Mouse (Mus musculus): ENCODE measurements around the gene Cipc. TPM values are rescaled to one million over a fixed set of nuclear protein-coding genes. Genes with fewer than 3 reads are reported as not detected.

The Cipc gene
- polyA plus RNA-seq, 1 experiment from 2014 or later, result 23.3 TPM

GRCm38 (mm10) chr12:87000840-87001176 lies 54.0 kb downstream of the Cipc start:
- Histone ChIP-seq H3K4me1 (no peaks in the 10 kb centered on the region), H3K4me3 (no peak overlapping the region), H3K27me3 (0 out of 2 replicates have a peak, but pooled peaks cover under 1% of the 10 kb centered on the region), H3K9me3 (no peaks in the 10 kb centered on the region), H3K9ac (no peak overlapping the region), H3K4me2 (no peak overlapping the region), H3K36me3 (no peaks in the 10 kb centered on the region), H3K27ac (no peak overlapping the region)
- no peak for ATAC-seq (ENCODE audit: insufficient number of reproducible peaks, low FRiP score, low TSS enrichment, low read depth)
- WGBS, result 50% methylated on average over 6 of the region's 6 CpGs

GRCm38 (mm10) chr12:87002209-87002608 lies 55.4 kb downstream of the Cipc start:
- H3K9ac ChIP-seq, result no peak overlapping the region
- no peak overlapping the region for H3K27ac ChIP-seq
- H3K36me3 ChIP-seq, result no peaks in the 10 kb centered on the region
- 0 out of 2 replicates have a peak, but pooled peaks cover 4% of the 10 kb centered on the region for H3K27me3 ChIP-seq
- no peak overlapping the region for H3K4me2 ChIP-seq
- no peak overlapping the region for H3K4me3 ChIP-seq
- no peaks in the 10 kb centered on the region for H3K9me3 ChIP-seq
- no peaks in the 10 kb centered on the region for H3K4me1 ChIP-seq
- no peak for ATAC-seq (ENCODE audit: insufficient number of reproducible peaks, low FRiP score, low TSS enrichment, low read depth)
- 46% methylated on average over 7 of the region's 7 CpGs for WGBS

GRCm38 (mm10) chr12:87002815-87003214 lies 56.0 kb downstream of the Cipc start:
- no peak for ATAC-seq (ENCODE audit: insufficient number of reproducible peaks, low FRiP score, low TSS enrichment, low read depth)
- H3K4me3 ChIP-seq, result no peak overlapping the region
- 74% methylated on average over 7 of the region's 7 CpGs for WGBS
- H3K36me3 ChIP-seq, result no peaks in the 10 kb centered on the region
- H3K27me3 ChIP-seq, result 0 out of 2 replicates have a peak, but pooled peaks cover 4% of the 10 kb centered on the region
- no peak overlapping the region for H3K4me2 ChIP-seq
- no peaks in the 10 kb centered on the region for H3K4me1 ChIP-seq
- H3K9me3 ChIP-seq, result no peaks in the 10 kb centered on the region
- no peak overlapping the region for H3K9ac ChIP-seq
- no peak overlapping the region for H3K27ac ChIP-seq

GRCm38 (mm10) chr12:87003606-87004005 lies 56.8 kb downstream of the Cipc start:
- Histone ChIP-seq H3K27ac (no peak overlapping the region), H3K9ac (no peak overlapping the region), H3K4me2 (no peak overlapping the region), H3K27me3 (0 out of 2 replicates have a peak, but pooled peaks cover 4% of the 10 kb centered on the region), H3K4me3 (no peak overlapping the region), H3K9me3 (no peaks in the 10 kb centered on the region), H3K4me1 (no peaks in the 10 kb centered on the region), H3K36me3 (no peaks in the 10 kb centered on the region)
- ATAC-seq (ENCODE audit: insufficient number of reproducible peaks, low FRiP score, low TSS enrichment, low read depth), result no peak
- 35% methylated on average over 3 of the region's 3 CpGs for WGBS

GRCm38 (mm10) chr12:87004596-87004995 lies 57.8 kb downstream of the Cipc start:
- Histone ChIP-seq H3K27me3 (peaks cover 4% of the 10 kb centered on the region; the same call in 1 of the 2 replicates), H3K9me3 (no peaks in the 10 kb centered on the region), H3K4me2 (no peak overlapping the region), H3K4me3 (no peak overlapping the region), H3K36me3 (no peaks in the 10 kb centered on the region), H3K4me1 (no peaks in the 10 kb centered on the region), H3K9ac (no peak overlapping the region), H3K27ac (no peak overlapping the region)
- ATAC-seq (ENCODE audit: insufficient number of reproducible peaks, low FRiP score, low TSS enrichment, low read depth), result no peak
- 80% methylated on average over 4 of the region's 4 CpGs for WGBS

Other genes with a start within 250 kb of the Cipc start
- 9.6 and 10.3 TPM in 2 replicates for gene Angel1, start 220.6 kb upstream of the Cipc start, polyA plus RNA-seq (2015; fragmentation: Nextera tagmentation; extraction: Ambion mirVana)
- not detected in 2 replicates for gene Lrrc74a, start 212.7 kb upstream of the Cipc start, polyA plus RNA-seq (2015; fragmentation: Nextera tagmentation; extraction: Ambion mirVana)
- 36.0 and 38.5 TPM in 2 replicates for gene Irf2bpl, start 62.2 kb upstream of the Cipc start, polyA plus RNA-seq (2015; fragmentation: Nextera tagmentation; extraction: Ambion mirVana)
- 0.14 TPM in 1 of 2 replicates, not detected in the other for gene Zdhhc22, start 43.4 kb downstream of the Cipc start, polyA plus RNA-seq (2015; fragmentation: Nextera tagmentation; extraction: Ambion mirVana)
- gene Tmem63c, start 74.3 kb downstream of the Cipc start, polyA plus RNA-seq (2015; fragmentation: Nextera tagmentation; extraction: Ambion mirVana), result not detected in 2 replicates
- gene Ngb, start 155.5 kb downstream of the Cipc start, polyA plus RNA-seq (2015; fragmentation: Nextera tagmentation; extraction: Ambion mirVana), result 0.09 and 0.29 TPM in 2 replicates
- gene Gstz1, start 200.1 kb downstream of the Cipc start, polyA plus RNA-seq (2015; fragmentation: Nextera tagmentation; extraction: Ambion mirVana), result 30.5 and 33.1 TPM in 2 replicates
- gene Pomt2, start 200.9 kb downstream of the Cipc start, polyA plus RNA-seq (2015; fragmentation: Nextera tagmentation; extraction: Ambion mirVana), result 14.7 and 15.9 TPM in 2 replicates